Mouse (Mus musculus) brain, adult 2 months (tissue): ENCODE data around the gene Rab11a.
"Not testable (repeated sequence)": the region's sequence is repeated elsewhere in the genome, so short reads cannot be mapped to it uniquely, and the experiment has no call there.

ENCODE experiments used
- DNase-seq: peaks from one replicate; pipeline ENCODE4 v3.0.0; 2011; ENCODE audit warnings: low read depth, low spot score

The Rab11a gene

DNA sequence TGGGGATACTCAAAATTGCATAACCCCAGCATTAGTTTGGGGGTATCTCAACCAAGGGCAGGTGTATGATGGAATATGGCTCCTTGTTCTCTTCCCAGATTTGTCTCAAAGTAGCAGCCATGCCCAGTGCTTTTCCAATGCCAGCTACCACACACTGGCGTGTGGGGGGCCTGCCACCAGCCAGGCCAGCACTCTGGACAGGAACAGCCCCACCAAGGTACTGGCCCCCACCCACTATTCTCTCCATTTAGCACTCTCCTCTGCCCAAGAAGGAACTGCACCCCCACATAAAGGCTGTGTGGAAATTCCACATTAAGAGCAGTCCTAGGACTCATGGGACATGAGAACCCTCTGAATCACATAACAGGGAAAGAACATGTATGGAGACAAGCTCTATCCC, 42.3 kb downstream of the Rab11a start:
- DNase-seq: no peak

DNA sequence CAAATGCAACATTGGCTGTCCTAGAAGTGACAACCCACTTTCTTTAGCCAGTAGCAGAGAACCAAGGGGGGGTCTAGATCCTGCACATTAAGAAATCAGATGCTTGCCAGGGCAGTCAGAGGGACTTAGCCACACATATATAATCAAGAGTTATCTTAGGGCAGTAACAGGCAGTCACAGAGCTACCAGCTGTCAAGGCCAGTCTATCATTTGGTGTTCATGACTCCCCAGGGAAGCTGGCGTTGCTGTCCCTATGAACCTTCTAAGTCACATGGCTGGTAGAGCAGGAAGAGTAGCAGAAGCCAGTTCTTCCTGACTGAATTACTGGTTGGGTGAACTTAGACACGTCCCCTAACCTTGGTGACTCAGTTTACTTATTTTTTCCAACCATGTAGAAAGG, 44.5 kb downstream of the Rab11a start:
- DNase-seq: no peak

GRCm38 (mm10) chr9:64691176-64691575, 46.4 kb downstream of the Rab11a start:
- peak; percentile 80 for DNase-seq

- DNase-seq: no peak
Observed at GRCm38 (mm10) chr9:64690771-64691170, 46.8 kb downstream of the Rab11a start.

DNA sequence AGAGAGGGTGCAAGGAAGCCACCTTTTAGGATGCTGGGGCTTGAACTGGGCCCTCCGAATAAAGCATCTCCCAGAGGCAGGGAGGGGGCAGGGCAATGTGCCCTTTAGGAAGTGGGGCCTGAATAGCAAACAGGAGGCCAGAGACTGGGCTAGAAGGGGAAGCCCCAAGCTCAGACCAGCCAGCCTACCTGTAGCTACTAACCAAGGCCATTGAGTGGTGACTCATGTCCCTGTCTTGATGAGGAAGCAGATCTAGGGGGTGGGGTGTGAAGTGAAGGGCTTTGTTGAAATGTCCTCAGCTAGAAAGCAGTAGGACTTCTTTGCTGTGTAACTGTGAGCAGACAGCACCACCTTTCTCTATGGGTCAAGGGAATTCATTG, 49.6 kb downstream of the Rab11a start:
- DNase-seq: peak; percentile 33

DNA sequence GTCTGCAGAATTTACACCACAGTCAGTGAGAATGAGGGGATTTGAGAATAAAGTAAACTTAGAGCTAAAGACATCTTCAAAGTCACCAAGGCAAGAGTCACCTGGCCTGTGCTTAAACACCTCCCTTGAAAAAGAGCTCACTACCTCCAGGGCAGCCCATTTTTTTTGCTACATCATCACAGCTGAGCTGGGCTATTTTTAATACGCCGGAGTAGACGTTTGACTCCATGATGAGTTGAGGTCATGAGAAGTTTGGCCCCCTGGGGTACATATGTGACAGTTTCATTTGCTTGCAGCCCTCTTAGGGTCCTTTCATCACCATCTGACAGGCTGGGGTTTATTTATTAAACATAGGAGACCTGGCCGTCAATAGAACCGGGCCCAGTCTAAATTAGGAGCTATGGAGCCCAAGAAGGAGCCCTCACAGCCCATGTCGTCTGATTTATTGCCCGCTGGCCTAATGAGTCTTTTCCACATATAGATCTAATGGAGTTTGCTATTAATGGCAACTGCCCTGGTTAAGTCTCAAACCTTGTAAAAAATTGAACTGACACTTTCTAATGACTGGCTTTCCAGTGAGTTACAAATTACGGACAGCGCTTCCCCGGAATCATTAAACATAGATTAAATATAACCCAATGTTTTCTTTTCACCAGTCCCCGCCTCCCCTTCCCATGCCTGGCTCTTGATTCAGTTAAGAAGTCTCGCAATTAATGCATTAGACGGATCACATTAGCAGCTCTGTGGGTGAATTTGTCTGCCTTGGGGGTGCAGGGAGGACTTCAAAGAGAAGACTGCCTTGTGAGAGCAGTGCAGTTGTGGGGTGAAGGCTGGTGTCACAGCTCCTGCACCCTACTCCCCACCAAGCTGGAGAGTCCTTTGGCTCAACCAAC, 50.2 kb downstream of the Rab11a start:
- DNase-seq: peak; percentile 27

DNA sequence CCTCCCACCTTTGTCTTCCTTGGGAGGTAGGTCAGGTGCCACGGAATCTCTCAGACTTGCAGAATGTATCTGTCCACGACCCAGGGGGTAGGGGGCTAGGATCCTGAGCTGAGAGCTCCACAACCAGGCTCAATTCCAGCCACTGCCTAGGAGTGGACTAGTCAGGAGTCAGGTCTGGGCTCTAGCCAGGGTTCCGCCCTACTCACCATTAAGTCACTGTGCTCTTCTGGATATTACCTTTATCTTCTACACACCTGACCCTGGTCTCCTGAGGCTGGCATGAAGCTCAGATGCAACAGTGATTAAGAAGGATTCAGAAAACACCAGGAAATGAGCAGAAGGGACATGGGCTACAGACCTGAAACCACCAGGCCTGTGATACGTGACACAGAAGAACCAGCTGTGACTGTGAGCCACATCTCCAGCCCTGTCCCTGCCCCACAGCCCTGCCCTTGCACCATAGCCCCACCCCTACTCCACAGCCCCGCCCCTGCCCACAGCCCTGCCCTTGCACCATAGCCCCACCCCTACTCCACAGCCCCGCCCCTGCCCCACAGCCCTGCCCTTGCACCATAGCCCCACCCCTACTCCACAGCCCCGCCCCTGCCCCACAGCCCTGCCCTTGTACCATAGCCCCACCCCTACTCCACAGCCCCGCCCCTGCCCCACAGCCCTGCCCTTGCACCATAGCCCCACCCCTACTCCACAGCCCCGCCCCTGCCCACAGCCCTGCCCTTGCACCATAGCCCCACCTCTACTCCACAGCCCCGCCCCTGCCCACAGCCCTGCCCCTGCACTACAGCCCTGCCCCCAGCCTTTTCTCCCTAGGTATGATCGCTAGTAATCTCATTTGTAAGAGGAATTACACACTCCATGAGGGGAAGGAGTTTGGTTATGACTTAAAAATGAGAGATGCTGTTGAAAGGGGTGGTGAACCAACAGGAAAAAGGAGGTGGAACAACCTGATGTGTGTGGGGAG, 65.9 kb downstream of the Rab11a start:
- not testable (repeated sequence) for DNase-seq

GRCm38 (mm10) chr9:64668001-64668400, 69.6 kb downstream of the Rab11a start:
- no peak for DNase-seq

- DNase-seq: peak; percentile 48
Observed at GRCm38 (mm10) chr9:64667513-64667912, 70.0 kb downstream of the Rab11a start.

- no peak for DNase-seq
Observed at GRCm38 (mm10) chr9:64666549-64666948, 71.0 kb downstream of the Rab11a start.
